Mouse (Mus musculus): Measurements from ENCODE around the gene Atg13. TPM values are rescaled to one million over a fixed set of nuclear protein-coding genes. Genes with fewer than 3 reads are reported as not detected.
A peak's percentile ranks its signal among the peaks of the same experiment; 100 is the strongest.
"Not testable (repeated sequence)": the region's sequence is repeated elsewhere in the genome, so short reads cannot be mapped to it uniquely, and the experiment has no call there.

Atg13 gene
- polyA plus RNA-seq, 1 experiment from 2014 or later: 26.6 TPM

DNA sequence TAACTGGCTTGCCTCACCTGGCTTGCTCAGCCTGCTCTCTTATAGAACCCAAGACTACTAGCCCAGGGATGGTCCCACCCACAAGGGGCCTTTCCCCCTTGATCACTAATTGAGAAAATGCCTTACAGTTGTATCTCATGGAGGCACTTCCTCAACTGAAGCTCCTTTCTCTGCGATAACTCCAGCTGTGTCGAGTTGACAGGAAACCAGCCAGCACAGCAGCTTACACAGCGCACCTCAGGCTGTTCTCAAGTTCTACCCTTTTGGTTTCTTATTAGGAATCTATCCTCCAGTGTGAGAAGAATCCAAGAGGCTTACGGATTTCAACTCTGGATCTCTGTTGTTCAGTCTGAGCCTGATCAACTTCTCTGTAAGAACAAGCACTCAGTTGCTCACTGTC lies 15.1 kb upstream of the Atg13 start:
- not testable (repeated sequence) for H3K36me3 ChIP-seq (ENCODE audit: control insufficient read depth, insufficient read depth, low read length); H3K4me3 ChIP-seq (ENCODE audit: low read length); H3K27me3 ChIP-seq (ENCODE audit: control insufficient read depth, insufficient read depth, low read length); H3K4me2 ChIP-seq (replicated peaks; ENCODE audit: low read depth, low read length); H3K27ac ChIP-seq (ENCODE audit: low read depth, low read length); H3K4me1 ChIP-seq (ENCODE audit: control insufficient read depth, insufficient read depth, low read length); H3K9ac ChIP-seq (ENCODE audit: low read depth, low read length); ATAC-seq (ENCODE audit: low FRiP score, low TSS enrichment); H3K9me3 ChIP-seq (ENCODE audit: control insufficient read depth, low read length)
- 63% methylated on average over 4 of the region's 4 CpGs for WGBS

GRCm38 (mm10) chr2:91724716-91725115 lies 14.3 kb upstream of the Atg13 start:
- Histone ChIP-seq H3K27me3 (ENCODE audit: control insufficient read depth, insufficient read depth, low read length) (no peaks in the 10 kb centered on the region), H3K36me3 (ENCODE audit: control insufficient read depth, insufficient read depth, low read length) (peaks cover 5% of the 10 kb centered on the region), H3K4me2 (replicated peaks; ENCODE audit: low read depth, low read length) (no peak overlapping the region), H3K4me3 (ENCODE audit: low read length) (no peak overlapping the region), H3K27ac (ENCODE audit: low read depth, low read length) (no peak overlapping the region), H3K4me1 (ENCODE audit: control insufficient read depth, insufficient read depth, low read length) (no peaks in the 10 kb centered on the region), H3K9me3 (ENCODE audit: control insufficient read depth, low read length) (no peaks in the 10 kb centered on the region), H3K9ac (ENCODE audit: low read depth, low read length) (no peak overlapping the region)
- no peak for ATAC-seq (ENCODE audit: low FRiP score, low TSS enrichment)
- WGBS: 74% methylated on average over 2 of the region's 2 CpGs

DNA sequence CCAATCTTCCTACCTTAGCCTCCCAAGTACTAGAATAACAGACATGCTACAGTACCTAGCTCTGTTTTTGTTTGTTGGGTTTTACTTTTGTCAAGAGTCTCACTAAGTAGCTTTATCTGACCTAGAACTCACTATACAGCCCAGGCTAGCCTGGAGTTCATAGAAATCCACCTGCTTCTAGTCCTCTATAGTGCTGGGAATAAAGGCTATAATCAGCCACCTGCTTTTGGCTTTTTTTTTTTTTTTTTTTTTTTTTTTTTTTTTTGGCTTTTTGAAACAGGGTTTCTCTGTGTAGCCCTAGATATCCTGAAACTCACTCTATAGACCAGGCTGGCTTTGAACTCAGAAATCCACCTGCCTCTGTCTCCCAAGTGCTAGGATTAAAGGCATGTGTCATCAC lies 13.6 kb upstream of the Atg13 start:
- ATAC-seq (ENCODE audit: low FRiP score, low TSS enrichment): no peak
- Histone ChIP-seq H3K27ac (ENCODE audit: low read depth, low read length) (no peak overlapping the region), H3K4me2 (replicated peaks; ENCODE audit: low read depth, low read length) (no peak overlapping the region), H3K4me3 (ENCODE audit: low read length) (no peak overlapping the region), H3K9ac (ENCODE audit: low read depth, low read length) (no peak overlapping the region), H3K36me3 (ENCODE audit: control insufficient read depth, insufficient read depth, low read length) (peaks cover 5% of the 10 kb centered on the region), H3K9me3 (ENCODE audit: control insufficient read depth, low read length) (no peaks in the 10 kb centered on the region), H3K27me3 (ENCODE audit: control insufficient read depth, insufficient read depth, low read length) (no peaks in the 10 kb centered on the region), H3K4me1 (ENCODE audit: control insufficient read depth, insufficient read depth, low read length) (no peaks in the 10 kb centered on the region)

- no peaks in the 10 kb centered on the region for H3K4me1 ChIP-seq (ENCODE audit: control insufficient read depth, insufficient read depth, low read length)
- no peak for ATAC-seq (ENCODE audit: low FRiP score, low TSS enrichment)
- H3K9ac ChIP-seq (ENCODE audit: low read depth, low read length): no peak overlapping the region
- H3K4me3 ChIP-seq (ENCODE audit: low read length): no peak overlapping the region
- 80% methylated on average over 4 of the region's 4 CpGs for WGBS
- H3K9me3 ChIP-seq (ENCODE audit: control insufficient read depth, low read length): no peaks in the 10 kb centered on the region
- no peaks in the 10 kb centered on the region for H3K27me3 ChIP-seq (ENCODE audit: control insufficient read depth, insufficient read depth, low read length)
- no peak overlapping the region for H3K4me2 ChIP-seq (replicated peaks; ENCODE audit: low read depth, low read length)
- H3K36me3 ChIP-seq (ENCODE audit: control insufficient read depth, insufficient read depth, low read length): peaks cover 5% of the 10 kb centered on the region
- H3K27ac ChIP-seq (ENCODE audit: low read depth, low read length): no peak overlapping the region
Observed at GRCm38 (mm10) chr2:91723382-91723781, 13.0 kb upstream of the Atg13 start.

DNA sequence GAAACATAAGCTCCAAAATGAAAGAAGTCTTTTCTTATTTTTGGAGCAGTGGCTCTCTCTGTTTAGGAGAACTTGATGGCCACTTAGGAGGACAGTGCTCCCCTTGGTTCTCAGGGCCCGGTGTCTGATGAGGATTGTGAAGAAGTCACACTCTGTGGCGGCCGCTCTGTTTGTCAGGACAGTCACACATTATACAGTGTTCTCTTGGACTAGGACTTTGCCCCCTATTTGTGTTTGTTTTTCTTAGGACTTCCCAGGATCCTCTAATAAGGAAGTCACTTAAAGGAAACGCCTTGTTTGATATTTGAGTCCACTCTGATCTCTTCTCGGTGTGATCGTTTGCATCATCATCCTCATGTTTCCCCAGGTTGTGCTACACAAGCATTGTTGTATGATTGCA lies 7.9 kb upstream of the Atg13 start:
- ATAC-seq (ENCODE audit: low FRiP score, low TSS enrichment): no peak
- Histone ChIP-seq H3K4me2 (replicated peaks; ENCODE audit: low read depth, low read length) (no peak overlapping the region), H3K27me3 (ENCODE audit: control insufficient read depth, insufficient read depth, low read length) (no peaks in the 10 kb centered on the region), H3K4me3 (ENCODE audit: low read length) (no peak overlapping the region), H3K9me3 (ENCODE audit: control insufficient read depth, low read length) (no peaks in the 10 kb centered on the region), H3K4me1 (ENCODE audit: control insufficient read depth, insufficient read depth, low read length) (no peaks in the 10 kb centered on the region), H3K9ac (ENCODE audit: low read depth, low read length) (no peak overlapping the region), H3K36me3 (ENCODE audit: control insufficient read depth, insufficient read depth, low read length) (peaks cover 8% of the 10 kb centered on the region), H3K27ac (ENCODE audit: low read depth, low read length) (no peak overlapping the region)
- WGBS: 86% methylated on average over 6 of the region's 6 CpGs

- Histone ChIP-seq H3K4me1 (ENCODE audit: control insufficient read depth, insufficient read depth, low read length) (no peaks in the 10 kb centered on the region; the same call in 1 of the 2 replicates), H3K4me3 (ENCODE audit: low read length) (no peak overlapping the region), H3K4me2 (replicated peaks; ENCODE audit: low read depth, low read length) (no peak overlapping the region), H3K27ac (ENCODE audit: low read depth, low read length) (no peak overlapping the region), H3K9me3 (ENCODE audit: control insufficient read depth, low read length) (no peaks in the 10 kb centered on the region), H3K36me3 (ENCODE audit: control insufficient read depth, insufficient read depth, low read length) (peaks cover 3% of the 10 kb centered on the region; the same call in 1 of the 2 replicates), H3K27me3 (ENCODE audit: control insufficient read depth, insufficient read depth, low read length) (no peaks in the 10 kb centered on the region), H3K9ac (ENCODE audit: low read depth, low read length) (no peak overlapping the region)
- ATAC-seq (ENCODE audit: low FRiP score, low TSS enrichment): no peak
- 89% methylated on average over 1 of the region's 1 CpGs for WGBS
Observed at GRCm38 (mm10) chr2:91714921-91715320, 4.5 kb upstream of the Atg13 start.

DNA sequence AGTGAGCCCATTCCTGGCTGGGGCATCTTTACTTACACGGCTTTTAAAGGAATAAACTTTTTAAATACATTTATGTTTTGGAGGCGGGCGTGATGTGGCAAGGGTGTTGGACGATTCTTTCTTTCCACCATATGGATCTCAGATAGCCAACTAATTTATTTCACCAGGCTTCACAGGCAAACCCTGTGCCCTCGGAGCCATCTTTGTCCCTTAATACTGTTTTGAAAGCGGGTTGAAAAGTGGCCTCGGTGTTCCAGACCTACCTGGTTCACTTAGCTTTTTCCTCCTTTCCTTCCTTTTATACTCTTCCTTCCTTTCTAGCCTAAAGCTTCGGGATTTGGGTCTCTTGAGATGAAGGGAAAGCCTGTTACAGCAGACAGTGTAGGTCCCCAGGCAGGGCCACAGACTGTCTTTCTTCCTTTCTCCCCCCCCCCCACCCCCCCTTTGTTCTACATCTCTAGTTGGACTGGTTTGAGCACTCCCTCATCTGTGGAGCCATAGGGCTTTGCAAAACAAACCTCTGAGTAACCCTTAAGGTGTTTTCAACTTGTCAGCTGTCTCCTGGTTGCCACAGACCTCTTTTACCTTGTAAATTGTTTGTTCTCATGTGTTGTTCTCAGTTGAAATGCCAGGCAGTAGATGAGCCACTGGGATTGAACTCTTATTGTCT lies 1.0 kb upstream of the Atg13 start:
- ATAC-seq (ENCODE audit: low FRiP score, low TSS enrichment): no peak
- peaks cover 7% of the 10 kb centered on the region; the same call in 1 of the 2 replicates for H3K4me1 ChIP-seq (ENCODE audit: control insufficient read depth, insufficient read depth, low read length)

DNA sequence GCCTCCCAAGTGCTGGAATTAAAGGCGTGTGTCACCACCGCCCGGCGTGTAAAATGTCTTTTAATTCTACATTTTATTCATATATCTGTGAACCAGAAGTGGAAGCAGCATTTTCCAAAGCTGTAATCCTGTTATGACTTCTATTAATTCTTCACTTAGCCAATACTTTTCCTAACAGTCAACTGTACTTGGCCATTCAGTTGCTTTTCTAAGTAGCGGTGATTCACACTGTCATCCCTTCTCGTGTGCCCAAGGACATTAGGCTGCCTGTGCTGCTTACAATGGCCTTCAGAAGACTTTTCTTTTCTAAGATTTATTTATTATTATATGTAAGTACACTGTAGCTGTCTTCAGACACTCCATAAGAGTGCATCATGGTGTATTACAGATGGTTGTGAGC lies 2.0 kb downstream of the Atg13 start:
- Histone ChIP-seq H3K36me3 (ENCODE audit: control insufficient read depth, insufficient read depth, low read length) (no peaks in the 10 kb centered on the region), H3K9me3 (ENCODE audit: control insufficient read depth, low read length) (no peaks in the 10 kb centered on the region), H3K27ac (ENCODE audit: low read depth, low read length) (no peak overlapping the region), H3K4me2 (replicated peaks; ENCODE audit: low read depth, low read length) (no peak overlapping the region), H3K27me3 (ENCODE audit: control insufficient read depth, insufficient read depth, low read length) (no peaks in the 10 kb centered on the region), H3K4me3 (ENCODE audit: low read length) (no peak overlapping the region), H3K4me1 (ENCODE audit: control insufficient read depth, insufficient read depth, low read length) (peaks cover 7% of the 10 kb centered on the region; the same call in 1 of the 2 replicates), H3K9ac (ENCODE audit: low read depth, low read length) (no peak overlapping the region)
- WGBS: 96% methylated on average over 6 of the region's 6 CpGs
- no peak for ATAC-seq (ENCODE audit: low FRiP score, low TSS enrichment)

More for the DNA sequence above, 1.0 kb upstream of the Atg13 start:
- no peaks in the 10 kb centered on the region for H3K27me3 ChIP-seq (ENCODE audit: control insufficient read depth, insufficient read depth, low read length)
- 0 out of 2 replicates have a peak, but pooled peaks cover 3% of the 10 kb centered on the region for H3K36me3 ChIP-seq (ENCODE audit: control insufficient read depth, insufficient read depth, low read length)
- H3K9ac ChIP-seq (ENCODE audit: low read depth, low read length): peak overlapping the region; percentile 84
- WGBS: 8% methylated on average over 8 of the region's 8 CpGs
- peak overlapping the region; percentile 98 for H3K4me3 ChIP-seq (ENCODE audit: low read length)
- H3K4me2 ChIP-seq (replicated peaks; ENCODE audit: low read depth, low read length): peak overlapping the region; percentile 57
- peak overlapping the region; percentile 79 for H3K27ac ChIP-seq (ENCODE audit: low read depth, low read length)
- H3K9me3 ChIP-seq (ENCODE audit: control insufficient read depth, low read length): no peaks in the 10 kb centered on the region

DNA sequence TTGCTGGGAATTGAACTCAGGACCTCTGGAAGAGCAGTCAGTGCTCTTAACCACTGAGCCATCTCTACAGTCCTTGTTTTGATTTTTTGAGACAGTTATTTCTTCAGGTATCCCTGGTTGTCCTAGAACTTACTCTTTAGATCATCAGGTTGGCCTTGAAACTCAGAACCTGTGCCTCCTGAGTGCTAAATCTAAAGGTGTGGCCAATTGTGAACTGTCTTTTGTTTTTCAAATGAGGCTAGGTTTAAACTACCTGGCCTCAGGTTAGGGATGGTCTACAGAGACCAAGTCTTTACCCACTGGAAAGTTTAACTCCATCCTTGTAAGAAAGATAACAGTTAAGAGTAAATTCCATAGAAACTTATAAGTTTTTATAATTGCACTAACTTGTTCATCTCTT lies 3.9 kb downstream of the Atg13 start:
- no peak overlapping the region for H3K4me3 ChIP-seq (ENCODE audit: low read length)
- no peaks in the 10 kb centered on the region for H3K36me3 ChIP-seq (ENCODE audit: control insufficient read depth, insufficient read depth, low read length)
- peaks cover 7% of the 10 kb centered on the region; the same call in 1 of the 2 replicates for H3K4me1 ChIP-seq (ENCODE audit: control insufficient read depth, insufficient read depth, low read length)
- H3K27ac ChIP-seq (ENCODE audit: low read depth, low read length): no peak overlapping the region
- no peak overlapping the region for H3K4me2 ChIP-seq (replicated peaks; ENCODE audit: low read depth, low read length)
- ATAC-seq (ENCODE audit: low FRiP score, low TSS enrichment): no peak
- no peak overlapping the region for H3K9ac ChIP-seq (ENCODE audit: low read depth, low read length)
- H3K9me3 ChIP-seq (ENCODE audit: control insufficient read depth, low read length): no peaks in the 10 kb centered on the region
- H3K27me3 ChIP-seq (ENCODE audit: control insufficient read depth, insufficient read depth, low read length): no peaks in the 10 kb centered on the region

All from kidney, embryonic 14.5 days (tissue).